Mouse (Mus musculus): ENCODE results near the gene Them4. TPM values are rescaled to one million over a fixed set of nuclear protein-coding genes. Genes with fewer than 3 reads are reported as not detected.

Gene Them4
- polyA plus RNA-seq, 1 experiment from 2014 or later: 15.1 TPM

DNA sequence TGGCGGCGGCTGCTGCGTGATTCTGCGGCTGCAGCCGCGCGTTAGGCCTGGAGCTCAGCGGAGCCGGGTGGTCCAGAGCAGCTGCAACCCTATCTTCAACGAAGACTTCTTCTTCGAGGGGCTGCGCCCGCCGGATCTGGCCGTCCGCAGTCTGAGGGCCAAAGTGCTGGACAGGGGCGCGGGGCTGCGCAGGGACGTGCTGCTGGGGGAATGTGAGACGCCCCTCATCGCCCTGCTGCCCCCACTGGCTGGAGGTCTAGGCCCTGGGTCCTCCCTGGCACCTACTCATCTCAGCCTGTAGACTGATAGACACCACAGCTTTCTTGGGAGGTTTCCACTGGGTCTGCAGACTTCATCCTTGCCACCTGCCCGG, 54.3 kb downstream of the Them4 start:
- no peak overlapping the region for H3K27ac ChIP-seq (ENCODE audit: low read length)
- peak overlapping the region; percentile 78 for H3K9ac ChIP-seq (replicated peaks; ENCODE audit: low read length)
- 6% methylated on average over 14 of the region's 23 CpGs for WGBS
- peak overlapping the region; percentile 58 for H3K4me3 ChIP-seq (ENCODE audit: low read length)
- H3K9me3 ChIP-seq (ENCODE audit: low read length): no peaks in the 10 kb centered on the region
- H3K4me2 ChIP-seq (replicated peaks; ENCODE audit: low read depth, low read length): peak overlapping the region; percentile 91
- peak; percentile 56; the same call in 1 of the 2 replicates for ATAC-seq (ENCODE audit: low FRiP score, low TSS enrichment)
- H3K27me3 ChIP-seq (ENCODE audit: insufficient read depth, low read length): peaks cover 26% of the 10 kb centered on the region
- H3K36me3 ChIP-seq (ENCODE audit: insufficient read depth, low read length): no peaks in the 10 kb centered on the region
- 0 out of 2 replicates have a peak, but pooled peaks cover 5% of the 10 kb centered on the region for H3K4me1 ChIP-seq (ENCODE audit: insufficient read depth, low read length)

DNA sequence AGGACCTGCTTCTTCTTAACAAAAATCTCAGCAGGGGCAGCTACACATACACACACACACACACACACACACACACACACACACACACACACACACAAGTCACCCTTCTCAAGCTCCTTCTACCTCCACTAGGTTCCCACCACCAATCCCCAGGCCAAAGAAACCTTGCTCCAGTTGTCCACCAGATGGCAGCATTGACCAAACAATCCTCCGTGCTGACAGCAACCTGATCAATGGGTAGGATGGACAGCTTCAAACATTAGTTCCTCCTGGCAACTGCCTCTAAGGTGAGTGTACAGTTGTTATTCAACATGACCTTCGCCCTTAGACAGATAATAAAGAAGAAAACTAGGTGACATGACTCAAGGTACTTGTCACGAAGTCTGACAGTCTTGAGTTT, 56.9 kb downstream of the Them4 start:
- Histone ChIP-seq H3K27ac (ENCODE audit: low read length) (no peak overlapping the region), H3K9me3 (ENCODE audit: low read length) (no peaks in the 10 kb centered on the region), H3K36me3 (ENCODE audit: insufficient read depth, low read length) (no peaks in the 10 kb centered on the region), H3K27me3 (ENCODE audit: insufficient read depth, low read length) (peaks cover 26% of the 10 kb centered on the region), H3K4me1 (ENCODE audit: insufficient read depth, low read length) (peaks cover 9% of the 10 kb centered on the region), H3K9ac (replicated peaks; ENCODE audit: low read length) (no peak overlapping the region), H3K4me2 (replicated peaks; ENCODE audit: low read depth, low read length) (no peak overlapping the region), H3K4me3 (ENCODE audit: low read length) (no peak overlapping the region)
- no peak for ATAC-seq (ENCODE audit: low FRiP score, low TSS enrichment)
- WGBS: 22% methylated on average over 3 of the region's 3 CpGs

GRCm38 (mm10) chr3:94367511-94367910, 57.6 kb downstream of the Them4 start:
- no peak overlapping the region for H3K4me2 ChIP-seq (replicated peaks; ENCODE audit: low read depth, low read length)
- H3K27ac ChIP-seq (ENCODE audit: low read length): no peak overlapping the region
- H3K27me3 ChIP-seq (ENCODE audit: insufficient read depth, low read length): peaks cover 22% of the 10 kb centered on the region
- H3K4me3 ChIP-seq (ENCODE audit: low read length): no peak overlapping the region
- H3K9ac ChIP-seq (replicated peaks; ENCODE audit: low read length): no peak overlapping the region
- WGBS: 81% methylated on average over 6 of the region's 6 CpGs
- H3K4me1 ChIP-seq (ENCODE audit: insufficient read depth, low read length): peaks cover 14% of the 10 kb centered on the region
- H3K9me3 ChIP-seq (ENCODE audit: low read length): no peaks in the 10 kb centered on the region
- no peaks in the 10 kb centered on the region for H3K36me3 ChIP-seq (ENCODE audit: insufficient read depth, low read length)
- ATAC-seq (ENCODE audit: low FRiP score, low TSS enrichment): no peak

GRCm38 (mm10) chr3:94368631-94369030, 58.7 kb downstream of the Them4 start:
- Histone ChIP-seq H3K9ac (replicated peaks; ENCODE audit: low read length) (no peak overlapping the region), H3K4me1 (ENCODE audit: insufficient read depth, low read length) (peaks cover 19% of the 10 kb centered on the region), H3K36me3 (ENCODE audit: insufficient read depth, low read length) (no peaks in the 10 kb centered on the region), H3K9me3 (ENCODE audit: low read length) (no peaks in the 10 kb centered on the region), H3K27me3 (ENCODE audit: insufficient read depth, low read length) (peaks cover 12% of the 10 kb centered on the region), H3K4me3 (ENCODE audit: low read length) (no peak overlapping the region), H3K4me2 (replicated peaks; ENCODE audit: low read depth, low read length) (no peak overlapping the region), H3K27ac (ENCODE audit: low read length) (no peak overlapping the region)
- ATAC-seq (ENCODE audit: low FRiP score, low TSS enrichment): no peak
- WGBS: 67% methylated on average over 6 of the region's 6 CpGs

GRCm38 (mm10) chr3:94369709-94370108, 59.8 kb downstream of the Them4 start:
- Histone ChIP-seq H3K36me3 (ENCODE audit: insufficient read depth, low read length) (no peaks in the 10 kb centered on the region), H3K9me3 (ENCODE audit: low read length) (no peaks in the 10 kb centered on the region), H3K27me3 (ENCODE audit: insufficient read depth, low read length) (peaks cover 4% of the 10 kb centered on the region; the same call in 1 of the 2 replicates), H3K4me1 (ENCODE audit: insufficient read depth, low read length) (peaks cover 22% of the 10 kb centered on the region), H3K4me3 (ENCODE audit: low read length) (no peak overlapping the region), H3K9ac (replicated peaks; ENCODE audit: low read length) (no peak overlapping the region), H3K27ac (ENCODE audit: low read length) (no peak overlapping the region), H3K4me2 (replicated peaks; ENCODE audit: low read depth, low read length) (no peak overlapping the region)
- WGBS: 43% methylated on average over 2 of the region's 2 CpGs
- no peak for ATAC-seq (ENCODE audit: low FRiP score, low TSS enrichment)

- WGBS: 1% methylated on average over 11 of the region's 11 CpGs
- Histone ChIP-seq H3K4me1 (ENCODE audit: insufficient read depth, low read length) (peaks cover 22% of the 10 kb centered on the region), H3K9me3 (ENCODE audit: low read length) (no peaks in the 10 kb centered on the region), H3K36me3 (ENCODE audit: insufficient read depth, low read length) (no peaks in the 10 kb centered on the region), H3K4me2 (replicated peaks; ENCODE audit: low read depth, low read length) (peak overlapping the region; percentile 40), H3K27me3 (ENCODE audit: insufficient read depth, low read length) (no peaks in the 10 kb centered on the region), H3K27ac (ENCODE audit: low read length) (0 out of 2 replicates have a peak overlapping the region, but pooled peaks have one; percentile 32), H3K9ac (replicated peaks; ENCODE audit: low read length) (peak overlapping the region; percentile 55), H3K4me3 (ENCODE audit: low read length) (peak overlapping the region; percentile 5; the same call in 1 of the 2 replicates)
- ATAC-seq (ENCODE audit: low FRiP score, low TSS enrichment): peak; percentile 64; the same call in 1 of the 2 replicates
Observed at GRCm38 (mm10) chr3:94371637-94372036, 61.7 kb downstream of the Them4 start.

DNA sequence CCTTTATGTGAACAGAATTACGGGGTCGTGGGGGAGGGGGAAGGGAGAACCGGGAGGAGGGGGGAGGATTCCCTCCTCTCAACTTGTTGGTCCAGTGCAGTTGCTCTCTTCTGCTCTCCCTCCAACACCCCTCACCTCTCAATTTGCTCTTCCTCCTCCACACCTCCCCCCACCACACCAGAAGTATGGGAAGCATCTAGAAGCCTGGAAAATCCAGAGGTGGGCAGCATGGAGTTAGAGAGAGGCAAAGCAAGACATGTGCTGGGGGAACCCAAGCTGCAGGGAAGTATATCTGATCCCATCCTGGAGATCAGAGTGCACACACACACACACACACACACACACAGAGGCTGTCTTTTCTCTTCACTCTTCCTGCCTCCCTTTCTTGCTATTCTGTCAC, 62.1 kb downstream of the Them4 start:
- Histone ChIP-seq H3K9ac (replicated peaks; ENCODE audit: low read length) (no peak overlapping the region; the same call in 1 of the 2 replicates), H3K9me3 (ENCODE audit: low read length) (no peaks in the 10 kb centered on the region), H3K27me3 (ENCODE audit: insufficient read depth, low read length) (no peaks in the 10 kb centered on the region), H3K4me2 (replicated peaks; ENCODE audit: low read depth, low read length) (peak overlapping the region; percentile 40), H3K4me3 (ENCODE audit: low read length) (0 out of 2 replicates have a peak overlapping the region, but pooled peaks have one; percentile 5), H3K4me1 (ENCODE audit: insufficient read depth, low read length) (peaks cover 22% of the 10 kb centered on the region), H3K36me3 (ENCODE audit: insufficient read depth, low read length) (no peaks in the 10 kb centered on the region), H3K27ac (ENCODE audit: low read length) (peak overlapping the region; percentile 32; the same call in 1 of the 2 replicates)
- no peak for ATAC-seq (ENCODE audit: low FRiP score, low TSS enrichment)
- 0% methylated on average over 2 of the region's 3 CpGs for WGBS

- H3K27ac ChIP-seq (ENCODE audit: low read length): peak within 1 kb of the TSS; percentile 32
- WGBS: 13% methylated on average over 5 of the region's 5 CpGs
- H3K4me2 ChIP-seq (replicated peaks; ENCODE audit: low read depth, low read length): peak within 1 kb of the TSS; percentile 62
- no peaks in the 10 kb centered on the region for H3K27me3 ChIP-seq (ENCODE audit: insufficient read depth, low read length)
- H3K9me3 ChIP-seq (ENCODE audit: low read length): no peaks in the 10 kb centered on the region
- H3K36me3 ChIP-seq (ENCODE audit: insufficient read depth, low read length): no peaks in the 10 kb centered on the region
- H3K9ac ChIP-seq (replicated peaks; ENCODE audit: low read length): peak within 1 kb of the TSS; percentile 55
- H3K4me3 ChIP-seq (ENCODE audit: low read length): peak within 1 kb of the TSS; percentile 36
- H3K4me1 ChIP-seq (ENCODE audit: insufficient read depth, low read length): peaks cover 22% of the 10 kb centered on the region
- peak; percentile 79 for ATAC-seq (ENCODE audit: low FRiP score, low TSS enrichment)
Observed at GRCm38 (mm10) chr3:94372641-94373040, 62.8 kb downstream of the Them4 start, which contains the start of gene Rorc. Rorc (plus strand) TSS chr3:94372794.

DNA sequence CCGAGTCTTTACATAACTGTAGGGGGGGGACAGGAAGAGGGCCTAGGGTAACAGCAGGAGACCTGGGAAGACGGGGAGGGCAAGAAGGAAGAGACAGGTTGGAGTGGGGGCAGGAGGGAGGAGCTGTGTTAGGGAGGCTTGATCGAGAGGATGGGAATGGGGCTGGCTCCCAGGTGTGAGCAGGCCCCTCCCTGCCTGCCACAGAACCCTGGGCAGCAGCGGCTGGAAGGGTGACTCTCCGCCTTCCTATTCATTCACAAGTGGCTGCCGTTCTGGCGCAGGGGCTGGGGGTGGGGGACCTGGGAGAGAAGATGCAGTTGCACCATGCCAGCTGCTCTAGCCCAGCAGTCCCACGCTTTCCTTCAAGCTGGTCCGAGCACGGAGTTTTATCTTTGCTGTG, 63.2 kb downstream of the Them4 start:
- peaks cover 22% of the 10 kb centered on the region for H3K4me1 ChIP-seq (ENCODE audit: insufficient read depth, low read length)
- H3K4me2 ChIP-seq (replicated peaks; ENCODE audit: low read depth, low read length): peak overlapping the region; percentile 62
- H3K4me3 ChIP-seq (ENCODE audit: low read length): peak overlapping the region; percentile 36
- peak overlapping the region; percentile 15 for H3K9ac ChIP-seq (replicated peaks; ENCODE audit: low read length)
- WGBS: 1% methylated on average over 10 of the region's 10 CpGs
- H3K27ac ChIP-seq (ENCODE audit: low read length): peak overlapping the region; percentile 4
- no peaks in the 10 kb centered on the region for H3K27me3 ChIP-seq (ENCODE audit: insufficient read depth, low read length)
- H3K9me3 ChIP-seq (ENCODE audit: low read length): no peaks in the 10 kb centered on the region
- ATAC-seq (ENCODE audit: low FRiP score, low TSS enrichment): peak; percentile 54
- H3K36me3 ChIP-seq (ENCODE audit: insufficient read depth, low read length): no peaks in the 10 kb centered on the region

DNA sequence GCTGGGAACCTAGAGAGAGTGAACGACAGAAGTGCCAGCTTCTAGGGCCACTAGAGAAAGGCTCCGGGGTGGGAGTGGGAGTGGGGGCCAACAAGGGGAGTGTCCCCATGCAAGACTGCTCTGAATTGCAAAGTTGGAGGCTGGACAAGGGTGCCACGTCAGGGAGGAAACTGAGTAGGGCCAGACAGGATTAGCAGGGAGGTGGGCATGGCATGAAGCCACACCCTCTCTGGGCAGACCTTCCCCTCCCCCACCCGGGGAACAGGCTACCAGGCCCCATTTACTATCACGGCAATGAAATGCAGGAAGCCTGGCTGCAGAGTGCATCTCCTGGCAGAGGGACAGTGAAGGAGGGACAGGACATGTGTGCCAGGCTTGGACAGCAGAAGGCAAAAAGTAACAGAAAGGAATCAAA, 63.7 kb downstream of the Them4 start:
- Histone ChIP-seq H3K36me3 (ENCODE audit: insufficient read depth, low read length) (no peaks in the 10 kb centered on the region), H3K27ac (ENCODE audit: low read length) (peak overlapping the region; percentile 4)
- WGBS: 0% methylated on average over 5 of the region's 5 CpGs

More for the DNA sequence above, 63.7 kb downstream of the Them4 start:
- peak overlapping the region; percentile 15 for H3K9ac ChIP-seq (replicated peaks; ENCODE audit: low read length)
- no peaks in the 10 kb centered on the region for H3K9me3 ChIP-seq (ENCODE audit: low read length)
- peak overlapping the region; percentile 62 for H3K4me2 ChIP-seq (replicated peaks; ENCODE audit: low read depth, low read length)
- no peaks in the 10 kb centered on the region for H3K27me3 ChIP-seq (ENCODE audit: insufficient read depth, low read length)
- peaks cover 22% of the 10 kb centered on the region for H3K4me1 ChIP-seq (ENCODE audit: insufficient read depth, low read length)
- H3K4me3 ChIP-seq (ENCODE audit: low read length): peak overlapping the region; percentile 36
- peak; percentile 58 for ATAC-seq (ENCODE audit: low FRiP score, low TSS enrichment)

Data from kidney, embryonic 16.5 days (tissue).